Mouse (Mus musculus): ENCODE measurements around the gene Morn1. TPM values are rescaled to one million over a fixed set of nuclear protein-coding genes. Genes with fewer than 3 reads are reported as not detected.

Morn1 gene
- total RNA-seq, 2 experiments from 2014 or later: 11.6 to 12.6 TPM

DNA sequence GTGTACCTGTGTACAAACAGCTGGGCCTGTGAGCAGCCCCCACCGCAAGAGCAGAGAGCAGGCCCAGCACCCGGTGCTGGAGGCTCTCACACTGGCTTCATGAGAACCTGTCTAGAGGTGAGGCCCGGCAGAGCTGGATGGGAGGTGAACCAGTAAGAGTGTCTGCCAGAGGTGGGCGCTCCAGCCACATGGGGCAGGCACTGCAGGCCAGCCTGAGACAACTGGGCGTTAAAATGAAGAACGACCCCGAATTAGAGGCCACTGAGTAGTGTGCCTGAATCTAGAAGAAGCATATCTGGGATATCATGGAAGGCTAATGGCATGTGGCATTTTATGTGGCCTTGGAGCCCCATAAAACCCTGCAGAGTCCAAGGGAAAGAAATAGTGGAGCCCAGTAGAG lies 33.7 kb downstream of the Morn1 start:
- no peak for DNase-seq

DNA sequence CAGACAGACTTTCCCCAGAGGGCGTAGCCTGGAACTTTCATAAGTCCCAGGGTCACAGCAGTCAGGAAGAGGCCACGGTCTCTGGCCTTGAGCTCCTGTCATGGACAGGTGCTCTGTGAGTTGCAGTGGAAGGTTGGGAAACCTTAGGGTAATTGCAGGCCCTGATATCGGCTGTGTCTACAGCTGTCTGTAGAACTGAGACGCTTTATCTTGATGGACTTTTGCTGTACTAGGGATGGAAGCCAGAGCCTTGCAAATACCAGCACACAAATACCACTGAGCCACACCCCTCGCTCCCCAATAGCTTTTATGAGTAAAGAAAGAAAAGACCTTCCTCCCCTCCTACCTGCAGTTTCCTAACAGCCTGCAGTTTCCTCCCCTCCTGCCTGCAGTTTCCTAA lies 34.2 kb downstream of the Morn1 start:
- DNase-seq: no peak

DNA sequence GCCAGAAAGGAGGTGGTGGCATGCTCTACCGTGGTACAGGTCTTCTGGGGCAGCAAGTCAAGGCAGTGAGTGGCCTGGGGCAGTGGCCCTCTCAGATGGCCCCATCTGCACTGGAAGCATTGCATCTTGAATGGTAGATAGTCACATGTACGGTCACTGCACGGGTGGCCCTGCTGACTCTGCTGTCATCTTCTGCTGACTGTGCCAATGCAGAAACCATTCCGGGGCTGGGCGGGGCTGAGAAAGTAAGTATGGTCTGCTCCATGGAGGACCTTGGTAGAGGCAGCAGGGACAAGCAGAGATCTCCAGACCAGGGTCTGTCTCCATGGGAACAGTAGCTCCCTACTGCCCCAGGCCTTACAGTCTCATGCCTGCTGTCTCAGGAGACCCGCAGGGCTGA lies 34.8 kb downstream of the Morn1 start:
- DNase-seq: no peak

DNA sequence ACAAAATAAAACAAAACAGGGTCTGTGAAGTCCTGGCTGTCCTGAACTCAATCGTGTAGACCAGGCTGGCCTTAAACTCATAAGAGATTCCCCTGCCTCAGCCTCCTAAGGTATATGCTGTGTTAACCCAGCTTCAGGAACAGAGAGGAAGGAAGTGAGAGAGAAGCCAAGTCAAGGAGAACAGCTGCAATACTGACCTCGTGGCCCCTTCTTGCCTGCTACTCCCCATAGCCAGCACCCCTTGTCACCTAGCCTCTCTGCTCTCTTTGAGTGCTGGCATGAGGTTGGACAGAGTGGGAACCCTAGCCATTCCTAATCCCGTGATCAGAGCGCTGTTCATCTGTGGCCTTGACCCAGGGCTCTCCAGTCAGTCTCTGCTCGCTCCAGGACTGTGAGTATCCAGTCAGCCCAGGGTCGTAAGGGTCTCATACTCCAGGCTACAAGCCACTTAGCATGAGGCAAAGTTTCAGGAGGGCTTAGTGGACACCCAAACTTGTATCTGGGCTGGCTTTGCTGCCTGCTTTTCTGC lies 35.6 kb downstream of the Morn1 start:
- no peak for DNase-seq

DNA sequence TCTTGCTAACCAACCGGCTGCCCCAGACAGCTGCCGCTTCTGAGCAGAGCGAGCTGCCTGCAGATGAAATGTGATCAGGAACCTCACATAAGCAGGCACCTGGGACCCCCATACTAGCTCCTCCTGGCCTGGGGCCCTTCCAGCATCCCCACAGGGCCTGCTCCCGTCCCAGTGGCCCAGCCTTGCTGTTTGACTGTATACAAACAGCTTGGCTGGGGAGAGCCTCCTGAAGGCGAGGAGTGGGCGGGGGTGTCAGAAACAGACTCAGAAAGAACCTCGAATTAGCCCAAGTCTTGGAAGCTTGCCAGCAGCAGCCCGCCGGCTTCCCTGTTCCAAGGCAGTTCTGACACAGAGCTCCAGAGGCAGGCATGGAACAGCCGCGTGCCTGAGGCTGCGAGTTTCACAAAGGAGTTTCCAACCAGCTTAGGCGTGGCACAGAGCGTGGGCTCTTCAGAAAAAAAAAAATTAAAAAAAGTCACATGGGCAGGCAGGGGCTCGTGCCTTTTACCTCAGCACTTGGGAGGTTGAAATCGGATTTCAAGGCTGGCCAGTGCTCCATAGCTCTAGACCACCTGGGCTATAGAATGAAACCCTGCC lies 36.2 kb downstream of the Morn1 start:
- DNase-seq: peak; percentile 85 to 87

DNA sequence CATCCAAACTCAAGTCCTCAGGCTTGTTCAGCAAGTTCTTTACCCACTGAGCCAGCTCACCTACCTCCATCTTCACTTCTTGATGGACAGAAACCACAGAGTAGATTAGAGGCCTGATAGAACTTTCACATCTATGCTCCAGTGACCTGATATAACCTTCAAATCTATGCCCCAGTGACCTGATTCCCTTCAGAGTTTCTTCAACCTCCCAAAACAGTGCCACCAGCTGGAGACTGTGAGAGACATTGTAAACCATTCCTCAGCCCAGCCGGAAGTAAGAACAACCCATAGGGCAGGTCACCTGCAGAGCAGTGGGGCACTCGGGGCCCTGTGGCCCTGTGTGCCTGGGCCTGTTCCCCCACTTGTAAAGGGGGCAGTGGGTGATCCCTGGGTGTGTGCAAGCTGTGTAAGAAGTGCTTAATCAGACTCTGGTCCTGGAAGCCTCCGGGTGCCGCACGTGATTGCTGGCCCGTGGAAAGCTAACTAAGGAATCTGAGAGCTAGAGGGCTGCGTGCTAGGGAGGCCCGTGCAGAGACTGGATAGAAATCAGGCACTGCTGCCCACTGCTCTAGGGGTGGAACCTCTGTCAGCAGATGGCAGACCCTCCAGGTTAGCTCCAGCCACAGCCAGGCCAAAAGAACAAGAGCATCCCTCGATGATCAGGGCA lies 37.6 kb downstream of the Morn1 start:
- DNase-seq: no peak

DNA sequence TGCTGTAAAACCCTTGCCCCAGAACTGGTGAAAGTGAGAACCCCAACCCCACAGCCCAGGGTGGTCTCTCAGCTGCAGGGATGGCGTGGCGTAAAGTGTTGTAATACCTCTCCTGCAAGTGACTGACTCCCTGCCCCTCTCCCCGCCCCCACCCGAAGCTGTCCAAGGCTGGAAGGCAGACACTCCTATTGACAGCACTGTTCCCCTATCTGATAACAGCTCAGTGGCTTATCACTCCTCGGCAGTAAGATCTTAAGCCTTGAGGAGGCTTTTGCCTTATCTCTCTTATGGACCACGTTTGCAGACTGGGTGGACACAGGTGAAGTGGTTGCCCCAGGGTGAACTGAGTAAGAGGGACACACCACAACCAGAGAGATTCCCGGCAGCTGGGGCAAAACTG lies 38.9 kb downstream of the Morn1 start:
- DNase-seq: no peak

DNA sequence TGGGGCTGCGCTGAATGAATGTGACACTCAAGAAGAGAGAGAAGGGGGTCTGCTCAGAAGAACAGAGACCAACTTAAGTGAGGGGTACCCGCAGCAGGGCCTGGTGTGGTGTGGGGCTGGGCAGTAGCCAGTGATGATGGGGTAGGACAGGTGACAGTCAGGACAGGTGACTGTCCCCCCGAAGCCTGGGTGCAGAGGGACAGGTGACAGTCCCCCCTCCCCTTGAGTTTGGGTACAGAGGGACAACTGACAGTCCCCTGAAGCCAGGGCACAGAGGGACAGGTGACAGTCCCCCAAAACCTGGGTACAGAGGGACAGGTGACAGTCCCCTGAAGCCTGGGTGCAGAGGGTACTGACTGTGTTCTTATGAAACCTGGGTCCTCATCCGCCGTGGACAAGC lies 39.8 kb downstream of the Morn1 start:
- no peak for DNase-seq

DNA sequence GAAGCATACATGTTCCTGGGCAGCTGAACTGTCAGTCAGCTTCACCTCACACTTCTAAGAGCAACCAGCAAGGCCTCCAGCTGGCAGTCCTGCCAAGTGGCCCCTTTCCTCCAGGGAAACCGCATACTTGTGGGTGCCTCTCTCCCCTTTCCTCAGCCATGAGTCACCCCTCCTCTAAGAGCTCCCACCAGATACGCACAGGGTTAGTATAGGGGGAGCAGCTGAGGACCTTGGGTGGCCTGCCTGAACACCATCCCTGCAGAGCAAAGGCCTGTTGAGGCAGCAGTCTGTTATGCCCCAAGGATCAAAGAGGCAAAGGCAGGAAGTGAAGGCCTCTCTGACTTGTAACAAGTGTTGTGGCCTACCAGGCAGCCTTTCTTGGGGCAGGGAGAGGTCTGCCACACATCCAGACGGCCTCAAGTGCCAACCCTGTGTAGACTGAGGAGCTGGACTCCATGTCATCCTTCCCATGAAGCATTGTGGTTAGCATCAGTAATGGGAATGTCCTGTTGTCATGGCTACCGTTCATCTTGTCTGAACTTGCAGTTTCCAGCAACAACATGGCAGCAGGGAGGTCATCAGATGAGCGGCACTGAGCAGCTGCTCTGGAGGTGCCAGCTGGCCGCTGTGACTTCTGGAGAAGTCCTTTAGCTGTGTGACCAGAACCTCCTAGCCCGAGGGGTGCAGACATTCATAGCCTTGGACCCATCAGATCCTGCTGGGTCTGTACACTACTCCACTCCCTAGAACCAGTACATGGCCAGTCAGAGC lies 40.4 kb downstream of the Morn1 start:
- no peak for DNase-seq

DNA sequence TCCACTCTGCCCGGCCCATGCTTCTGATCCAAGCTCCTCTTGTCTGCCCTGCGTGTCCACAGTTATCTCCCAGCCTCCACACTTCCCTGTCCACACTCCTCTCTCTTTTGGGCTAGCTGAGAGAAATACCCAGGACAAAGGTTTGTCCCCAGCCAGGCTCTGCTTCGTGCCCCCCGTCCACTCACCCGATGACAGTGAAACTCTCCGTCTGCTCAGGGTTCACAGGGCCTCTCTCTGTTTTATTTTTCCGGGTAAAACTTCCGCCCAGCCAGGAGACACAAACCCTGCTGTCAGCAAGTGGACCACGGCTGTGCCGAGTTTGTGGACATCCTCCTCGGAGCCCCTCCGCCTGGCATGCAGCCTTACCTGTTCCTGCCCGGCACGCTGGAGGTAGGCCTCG lies 42.0 kb downstream of the Morn1 start:
- no peak for DNase-seq

DNA sequence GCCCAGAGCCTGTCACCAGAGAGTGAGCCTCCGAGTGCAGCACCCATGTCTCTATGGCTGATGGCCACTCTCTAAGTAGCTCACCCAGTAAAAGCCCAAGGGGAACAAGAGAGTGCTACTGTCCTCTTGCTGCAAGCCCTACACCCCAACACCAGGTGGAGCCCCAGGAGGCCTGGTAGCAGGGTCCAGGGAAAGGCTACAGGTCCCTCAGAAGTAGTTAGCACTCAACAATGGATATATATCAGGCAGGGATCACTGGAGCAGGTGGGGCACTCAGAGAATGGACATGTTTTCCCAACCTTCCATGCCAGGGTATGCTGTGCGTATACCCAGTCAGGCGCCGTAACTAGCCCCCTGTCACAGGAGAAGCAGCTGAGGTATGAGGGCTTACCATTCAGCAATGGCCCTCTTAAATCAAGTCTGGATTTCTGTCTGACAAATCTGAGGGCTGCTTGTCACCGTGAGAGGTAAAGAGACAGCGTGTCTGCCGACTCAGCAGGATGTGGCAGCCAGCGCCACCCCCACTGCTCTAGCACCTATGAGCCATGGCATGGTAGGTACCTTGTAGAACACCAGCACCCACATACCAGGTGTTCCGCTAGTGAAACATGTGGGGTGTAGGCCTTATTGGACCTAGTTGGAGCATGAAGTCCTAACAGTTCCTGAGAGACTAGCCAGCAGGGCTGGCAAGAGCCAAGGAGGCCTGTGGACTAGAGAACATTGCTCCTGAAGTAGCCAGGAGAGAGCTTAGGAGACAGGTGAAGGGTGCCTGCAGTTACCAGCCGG lies 42.9 kb downstream of the Morn1 start:
- no peak for DNase-seq

DNA sequence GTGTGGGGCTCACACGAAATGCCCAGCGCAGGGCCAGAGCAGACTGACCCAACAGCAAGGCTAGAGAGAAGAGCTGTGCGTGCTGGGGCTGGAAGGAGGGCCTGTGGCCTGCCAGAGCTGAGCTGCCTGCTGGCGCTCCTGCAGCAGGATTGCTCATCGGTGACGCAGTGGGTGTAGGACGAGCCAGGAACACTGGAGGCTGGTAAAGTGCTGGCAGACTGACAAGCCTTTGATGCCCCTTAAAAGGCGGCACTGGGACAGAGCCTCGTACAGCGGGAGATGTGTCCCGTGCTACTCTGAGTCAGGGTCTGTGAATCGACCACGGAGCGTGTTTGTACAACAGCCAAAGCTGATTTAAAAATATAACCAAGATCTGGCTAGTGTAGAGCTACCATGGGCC lies 43.6 kb downstream of the Morn1 start:
- DNase-seq: peak; percentile 90

DNA sequence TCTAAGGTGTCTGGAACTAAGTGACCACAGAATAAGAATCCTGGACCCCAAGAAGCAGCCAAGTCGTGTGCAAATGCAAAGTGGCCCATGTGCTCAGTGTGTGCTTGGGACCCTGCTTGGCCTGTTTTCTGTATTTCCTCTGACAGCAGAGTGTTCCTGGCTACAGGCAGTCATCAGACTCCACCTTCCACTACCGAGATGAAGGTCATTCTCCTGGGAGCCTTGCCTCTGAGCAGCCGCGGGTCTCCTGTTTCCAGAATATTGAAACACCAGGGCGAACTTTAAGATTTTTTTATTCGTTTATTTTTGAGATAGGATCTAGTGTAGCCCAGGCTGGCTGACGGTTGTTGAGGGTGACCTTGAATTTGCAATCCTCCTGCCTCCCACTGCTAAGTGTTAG lies 44.2 kb downstream of the Morn1 start:
- no peak for DNase-seq

DNA sequence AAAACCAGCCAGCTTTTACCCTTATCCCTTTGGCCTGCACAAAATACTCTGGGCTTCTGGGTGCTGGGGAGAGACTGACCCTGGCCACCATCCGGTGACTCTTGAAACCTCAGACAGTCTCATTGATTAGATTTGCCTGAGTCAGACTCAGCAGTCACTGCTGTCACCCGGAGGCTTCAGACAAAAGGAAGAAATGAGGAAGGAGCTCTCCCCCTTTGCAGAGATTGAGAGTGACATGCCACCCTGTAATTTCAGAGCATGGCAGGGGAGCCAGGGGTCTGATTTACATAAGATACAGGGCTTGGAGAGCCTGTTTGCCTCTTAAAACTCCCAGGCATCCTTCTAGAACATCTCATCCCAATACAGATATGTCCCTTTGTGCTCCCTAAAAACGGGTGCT lies 46.8 kb downstream of the Morn1 start:
- DNase-seq: no peak

DNA sequence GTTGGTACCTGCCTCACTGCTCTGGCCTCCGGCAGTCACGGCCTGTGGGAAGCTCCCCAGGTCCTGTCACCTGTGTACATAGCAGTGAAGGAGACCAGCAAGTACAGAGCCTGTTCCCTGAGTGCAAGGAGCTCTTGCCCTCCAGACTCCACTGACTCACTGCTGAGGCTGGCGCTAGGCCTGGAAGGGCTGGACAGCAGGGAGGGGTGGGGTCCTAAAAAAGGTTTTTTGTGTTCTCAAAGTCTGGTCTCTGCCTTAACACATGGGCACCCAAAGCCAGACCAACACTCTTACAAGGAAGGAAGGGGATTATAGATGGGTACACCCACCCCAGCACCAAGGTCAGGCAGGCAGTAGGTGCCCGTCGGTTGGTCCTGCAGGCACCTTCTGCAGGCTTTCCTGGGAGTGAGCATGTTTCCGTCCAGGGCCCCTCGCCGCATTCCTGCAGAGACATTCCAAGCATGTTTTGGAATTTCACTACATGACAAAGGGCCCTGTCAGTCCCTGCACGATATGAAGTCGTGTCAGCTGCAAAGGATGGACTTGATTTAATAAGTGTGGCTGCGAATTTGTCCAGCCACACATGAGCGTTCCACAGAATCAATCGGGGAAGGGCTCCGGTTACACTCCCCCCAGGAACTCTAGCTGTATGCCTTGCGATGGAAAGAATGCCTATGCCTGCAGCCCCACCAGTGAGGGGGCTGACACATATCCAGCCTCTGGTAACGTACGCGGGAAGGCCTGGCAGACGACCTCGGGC lies 47.5 kb downstream of the Morn1 start:
- DNase-seq: no peak

DNA sequence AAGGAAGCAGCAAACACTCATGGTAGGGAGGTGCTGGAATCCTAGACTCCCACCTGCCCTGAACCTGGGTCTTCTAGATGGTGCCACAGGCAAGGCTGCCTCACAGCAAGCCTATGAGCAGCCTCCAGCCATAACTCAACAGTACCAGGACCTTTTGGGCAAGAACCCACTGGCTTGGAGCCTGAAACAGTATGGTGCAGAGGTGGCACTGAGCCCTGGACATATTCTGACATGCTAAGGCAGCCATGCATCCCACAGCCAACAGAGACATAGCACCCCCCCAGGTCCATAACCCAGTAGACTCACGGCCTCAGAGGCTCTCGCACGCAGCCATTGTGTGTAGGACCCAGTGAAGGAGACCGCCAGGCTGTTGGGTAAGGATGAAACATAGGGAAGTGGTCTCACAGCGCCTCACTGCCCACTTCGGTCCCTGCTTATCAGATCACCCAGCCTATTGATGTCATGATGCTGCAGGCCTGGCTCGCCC lies 48.4 kb downstream of the Morn1 start:
- no peak for DNase-seq

DNA sequence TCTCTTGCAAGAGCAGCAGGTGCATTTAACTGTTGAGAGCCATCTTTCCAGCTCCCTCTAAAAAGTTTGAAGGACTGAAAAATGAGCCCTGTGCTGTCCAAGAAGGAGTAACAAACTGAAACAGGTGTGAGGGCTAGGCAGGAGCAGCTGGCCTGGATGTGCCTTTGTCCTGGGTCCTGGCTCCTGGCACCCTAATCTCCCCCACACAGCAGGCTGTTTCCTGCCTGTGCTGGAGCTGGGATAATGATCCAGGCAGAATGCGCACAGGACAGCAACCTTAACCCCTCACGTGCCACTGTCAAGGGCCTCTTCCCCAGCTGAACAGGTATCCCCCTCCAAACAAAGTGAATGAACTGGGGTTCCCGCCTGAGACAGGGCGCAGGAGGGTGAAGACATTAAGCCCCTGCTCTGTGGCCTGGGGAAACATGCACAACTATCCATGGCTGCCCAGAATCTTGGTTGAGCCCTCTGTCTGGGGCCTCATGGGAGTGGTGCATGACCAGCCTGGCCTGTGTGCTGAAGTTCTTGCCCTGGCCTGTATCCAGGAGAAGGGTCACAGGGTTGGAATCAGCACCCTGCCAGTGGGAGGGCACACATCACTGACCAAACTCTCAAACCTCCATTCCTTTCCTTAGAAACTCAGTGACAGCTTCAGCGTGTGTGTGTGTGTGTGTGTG lies 49.7 kb downstream of the Morn1 start:
- DNase-seq: no peak

DNA sequence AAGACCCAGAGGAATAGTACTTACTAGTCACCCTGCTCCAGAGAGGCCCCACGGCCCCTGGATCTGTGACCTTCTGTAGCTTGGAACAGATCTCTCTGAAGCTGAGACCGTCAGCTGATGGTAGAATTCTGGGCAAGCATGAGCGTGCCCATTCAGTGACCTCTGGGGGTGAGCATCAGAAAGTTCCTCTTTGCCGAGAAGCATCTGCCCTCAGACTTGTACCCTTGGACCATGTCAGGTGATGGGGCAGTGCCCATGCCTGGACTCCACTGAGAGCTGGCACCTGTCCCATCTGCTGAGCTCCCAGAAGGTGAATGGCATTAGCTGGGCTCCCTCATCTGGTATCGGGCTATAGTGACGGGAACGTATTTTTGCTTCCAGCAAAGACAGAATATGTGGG lies 51.5 kb downstream of the Morn1 start:
- no peak for DNase-seq

DNA sequence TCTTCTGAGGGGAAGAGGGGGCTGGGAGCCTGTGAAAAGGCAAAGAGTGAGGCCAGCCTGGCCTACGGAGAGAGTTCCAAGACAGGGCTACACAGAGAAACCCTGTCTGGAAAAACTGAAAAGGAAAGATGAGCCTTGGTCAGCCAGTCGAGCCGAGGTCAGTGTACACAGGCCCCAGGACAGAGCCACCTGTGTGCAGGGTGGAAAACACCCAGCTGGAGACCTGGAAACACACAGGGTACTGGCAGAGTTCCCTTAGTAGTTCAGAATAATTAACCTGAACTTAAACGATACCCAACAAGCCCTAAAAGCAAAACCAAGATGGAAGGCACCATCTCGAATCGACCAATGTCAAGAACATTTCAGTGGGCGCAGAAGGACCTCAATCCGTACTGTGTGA lies 52.1 kb downstream of the Morn1 start:
- DNase-seq: no peak

DNA sequence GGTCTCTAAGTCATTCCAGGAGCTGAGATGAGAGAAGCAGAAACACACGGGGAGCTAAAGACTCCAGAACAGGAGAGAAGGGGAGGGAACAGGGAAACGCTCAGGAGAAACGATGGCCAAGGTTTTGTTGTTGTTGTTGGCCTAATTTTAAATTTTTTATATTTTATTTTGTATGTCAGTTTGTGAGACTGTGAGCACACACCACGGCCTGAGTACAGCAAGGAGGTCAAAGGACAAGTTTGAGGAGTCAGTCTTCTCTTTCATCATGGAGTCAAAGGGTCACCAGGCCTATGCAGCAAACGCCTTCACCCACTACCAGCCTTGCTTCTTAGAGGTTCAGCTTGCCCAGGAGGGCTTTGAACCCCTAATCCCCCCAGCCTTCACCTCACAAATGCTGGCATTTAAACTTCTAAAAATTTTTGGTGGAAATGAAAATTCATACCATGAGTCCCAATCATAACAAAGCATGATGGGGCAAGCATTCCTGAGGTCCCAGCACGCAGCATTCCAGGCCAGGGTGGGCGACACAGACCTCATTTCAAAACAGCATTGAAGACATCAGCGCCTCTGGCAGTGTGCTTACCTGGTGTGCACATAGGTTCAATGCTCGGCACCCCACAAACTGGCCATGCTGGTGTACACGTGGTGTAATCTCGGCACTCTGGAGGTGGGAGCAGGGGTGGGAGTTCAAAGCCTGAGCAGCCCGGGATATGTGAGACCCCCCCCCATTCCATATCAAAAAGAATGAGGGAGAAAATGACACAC lies 53.1 kb downstream of the Morn1 start:
- no peak for DNase-seq

DNA sequence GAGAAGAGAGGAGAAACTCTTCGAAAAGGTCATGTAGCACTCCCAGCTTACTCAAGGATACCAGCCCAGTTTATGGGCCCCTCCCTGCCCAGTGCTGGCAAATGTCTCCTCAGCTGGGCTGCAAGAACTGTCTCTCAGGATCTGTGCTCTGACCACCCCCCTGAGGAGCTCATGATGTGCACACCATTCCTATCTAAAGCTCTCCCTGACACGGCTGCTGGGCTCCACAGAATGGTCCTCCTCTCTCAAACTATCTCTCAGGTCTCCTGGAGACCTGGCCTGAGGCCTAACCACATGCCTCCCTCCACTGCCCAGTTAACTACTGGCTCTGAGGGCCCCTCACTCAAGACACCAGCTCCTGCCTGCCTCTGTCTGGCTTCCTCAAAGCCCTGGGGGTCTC lies 53.8 kb downstream of the Morn1 start:
- DNase-seq: no peak

Measured in layer of hippocampus, postnatal 36 days (tissue).